Mouse (Mus musculus): ENCODE measurements around the gene Nkiras1.
"Not testable (repeated sequence)": the region's sequence is repeated elsewhere in the genome, so short reads cannot be mapped to it uniquely, and the experiment has no call there.

The Nkiras1 gene

GRCm38 (mm10) chr14:18270529-18271441, at the start of gene Nkiras1, which contains the start of gene Rpl15:
Nkiras1 (plus strand) TSS chr14:18271136.
Rpl15 (minus strand) TSS chr14:18271391.
- DNase-seq (ENCODE audit: low spot score), result peak; percentile 92

- no peak for DNase-seq (ENCODE audit: low spot score)
Measured at GRCm38 (mm10) chr14:18221977-18222376, 49.0 kb upstream of the Nkiras1 start.

GRCm38 (mm10) chr14:18225431-18225830, 45.5 kb upstream of the Nkiras1 start:
- DNase-seq (ENCODE audit: low spot score), result not testable (repeated sequence)

GRCm38 (mm10) chr14:18226181-18226580, 44.8 kb upstream of the Nkiras1 start:
- not testable (repeated sequence) for DNase-seq (ENCODE audit: low spot score)

GRCm38 (mm10) chr14:18229751-18230150, 41.2 kb upstream of the Nkiras1 start:
- not testable (repeated sequence) for DNase-seq (ENCODE audit: low spot score)

- DNase-seq (ENCODE audit: low spot score), result not testable (repeated sequence)
Measured at GRCm38 (mm10) chr14:18231866-18232265, 39.1 kb upstream of the Nkiras1 start.

- no peak for DNase-seq (ENCODE audit: low spot score)
Measured at GRCm38 (mm10) chr14:18233076-18233475, 37.9 kb upstream of the Nkiras1 start.

- no peak for DNase-seq (ENCODE audit: low spot score)
Measured at GRCm38 (mm10) chr14:18233981-18234960, 36.7 kb upstream of the Nkiras1 start.

- not testable (repeated sequence) for DNase-seq (ENCODE audit: low spot score)
Measured at GRCm38 (mm10) chr14:18236496-18237235, 34.3 kb upstream of the Nkiras1 start.

- DNase-seq (ENCODE audit: low spot score), result no peak
Measured at GRCm38 (mm10) chr14:18237381-18237780, 33.6 kb upstream of the Nkiras1 start.

- peak; percentile 95 for DNase-seq (ENCODE audit: low spot score)
Measured at GRCm38 (mm10) chr14:18238131-18238749, 32.7 kb upstream of the Nkiras1 start.

- DNase-seq (ENCODE audit: low spot score), result peak; percentile 97
Measured at GRCm38 (mm10) chr14:18238750-18239731, 31.9 kb upstream of the Nkiras1 start, which contains the start of gene Nr1d2. Nr1d2 (minus strand) TSS chr14:18239127.

GRCm38 (mm10) chr14:18240132-18240531, 30.8 kb upstream of the Nkiras1 start:
- no peak for DNase-seq (ENCODE audit: low spot score)

- DNase-seq (ENCODE audit: low spot score), result no peak
Measured at GRCm38 (mm10) chr14:18241786-18242185, 29.1 kb upstream of the Nkiras1 start.

- no peak for DNase-seq (ENCODE audit: low spot score)
Measured at GRCm38 (mm10) chr14:18242638-18243130, 28.3 kb upstream of the Nkiras1 start.

- DNase-seq (ENCODE audit: low spot score), result no peak
Measured at GRCm38 (mm10) chr14:18261203-18261602, 9.7 kb upstream of the Nkiras1 start.

- DNase-seq (ENCODE audit: low spot score), result no peak
Measured at GRCm38 (mm10) chr14:18263427-18263826, 7.5 kb upstream of the Nkiras1 start.

- DNase-seq (ENCODE audit: low spot score), result not testable (repeated sequence)
Measured at GRCm38 (mm10) chr14:18269947-18270528, 898 bp upstream of the Nkiras1 start.

GRCm38 (mm10) chr14:18271666-18272065, 730 bp downstream of the Nkiras1 start:
- no peak for DNase-seq (ENCODE audit: low spot score)
